Mouse (Mus musculus): Measurements from ENCODE around the gene Tspan4. TPM values are rescaled to one million over a fixed set of nuclear protein-coding genes. Genes with fewer than 3 reads are reported as not detected.

The Tspan4 gene
- polyA plus RNA-seq, 1 experiment from 2014 or later = 39.7 TPM

DNA sequence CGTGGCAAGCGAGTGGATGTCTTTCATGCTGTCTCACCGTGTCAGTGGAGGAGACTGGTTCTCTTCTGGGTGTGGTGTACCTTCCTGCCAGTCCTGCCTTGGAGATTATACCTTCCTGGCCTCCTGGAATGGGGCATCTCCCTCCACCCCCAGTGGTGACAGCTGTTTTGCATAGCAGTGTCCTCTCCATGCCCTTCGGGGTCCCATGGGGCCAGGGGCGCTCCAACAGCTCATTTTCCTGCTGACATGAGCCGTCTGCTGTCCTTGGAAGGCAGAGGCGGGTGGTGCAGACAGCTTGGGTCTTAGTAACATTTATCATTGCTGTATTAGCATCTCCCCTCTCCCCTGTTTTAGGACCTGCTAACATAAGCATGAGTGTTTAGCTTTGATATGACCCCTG, 12.1 kb downstream of the Tspan4 start:
- no peak for ATAC-seq
- H3K4me3 ChIP-seq (ENCODE audit: low read depth, low read length) = no peak overlapping the region
- H3K36me3 ChIP-seq (ENCODE audit: control insufficient read depth, insufficient read depth) = peaks cover 17% of the 10 kb centered on the region; the same call in 1 of the 2 replicates
- no peak overlapping the region for H3K4me2 ChIP-seq (replicated peaks; ENCODE audit: low read depth)
- 81% methylated on average over 7 of the region's 7 CpGs for WGBS
- TF ChIP-seq CTCF (IDR thresholded peaks at IDR 0.05; ENCODE audit: low read depth) = no peak
- peaks cover 12% of the 10 kb centered on the region; the same call in 1 of the 2 replicates for H3K27me3 ChIP-seq (replicated peaks; ENCODE audit: control insufficient read depth, insufficient read depth, low read length)
- no peaks in the 10 kb centered on the region for H3K4me1 ChIP-seq (replicated peaks; ENCODE audit: control insufficient read depth, insufficient read depth, low read length)
- no peak overlapping the region for H3K9ac ChIP-seq (ENCODE audit: low read depth, low read length)
- no peak overlapping the region for H3K27ac ChIP-seq (ENCODE audit: low read depth, low read length)
- H3K9me3 ChIP-seq (ENCODE audit: control insufficient read depth) = no peaks in the 10 kb centered on the region

GRCm38 (mm10) chr7:141491151-141491550, 16.1 kb downstream of the Tspan4 start:
- Histone ChIP-seq H3K27me3 (replicated peaks; ENCODE audit: control insufficient read depth, insufficient read depth, low read length) (no peaks in the 10 kb centered on the region), H3K36me3 (ENCODE audit: control insufficient read depth, insufficient read depth) (peaks cover 39% of the 10 kb centered on the region), H3K9ac (ENCODE audit: low read depth, low read length) (no peak overlapping the region), H3K9me3 (ENCODE audit: control insufficient read depth) (no peaks in the 10 kb centered on the region), H3K27ac (ENCODE audit: low read depth, low read length) (no peak overlapping the region), H3K4me1 (replicated peaks; ENCODE audit: control insufficient read depth, insufficient read depth, low read length) (no peaks in the 10 kb centered on the region), H3K4me3 (ENCODE audit: low read depth, low read length) (no peak overlapping the region), H3K4me2 (replicated peaks; ENCODE audit: low read depth) (no peak overlapping the region)
- 81% methylated on average over 2 of the region's 2 CpGs for WGBS
- no peak for ATAC-seq
- peak; percentile 57 for TF ChIP-seq CTCF (IDR thresholded peaks at IDR 0.05; ENCODE audit: low read depth)

DNA sequence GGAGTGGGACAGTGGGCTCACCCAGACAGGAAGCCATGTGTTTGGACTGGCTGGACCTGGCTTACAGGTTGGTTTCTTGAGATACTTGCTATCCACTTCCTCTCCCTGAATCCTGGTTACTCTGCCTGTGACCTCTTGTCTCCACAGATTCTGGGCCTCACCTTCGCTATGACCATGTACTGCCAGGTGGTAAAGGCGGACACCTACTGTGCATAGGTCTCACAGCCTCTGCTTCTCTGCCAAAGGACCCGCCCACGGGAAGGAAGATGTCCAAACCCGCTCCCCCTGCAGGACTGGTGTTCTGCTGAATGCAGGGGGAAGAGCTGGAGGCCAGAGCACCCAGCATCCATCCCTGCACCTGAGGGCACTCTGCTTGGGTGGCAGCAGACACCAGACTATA, 17.7 kb downstream of the Tspan4 start:
- TF ChIP-seq CTCF (IDR thresholded peaks at IDR 0.05; ENCODE audit: low read depth) = no peak
- no peak overlapping the region for H3K4me2 ChIP-seq (replicated peaks; ENCODE audit: low read depth)

DNA sequence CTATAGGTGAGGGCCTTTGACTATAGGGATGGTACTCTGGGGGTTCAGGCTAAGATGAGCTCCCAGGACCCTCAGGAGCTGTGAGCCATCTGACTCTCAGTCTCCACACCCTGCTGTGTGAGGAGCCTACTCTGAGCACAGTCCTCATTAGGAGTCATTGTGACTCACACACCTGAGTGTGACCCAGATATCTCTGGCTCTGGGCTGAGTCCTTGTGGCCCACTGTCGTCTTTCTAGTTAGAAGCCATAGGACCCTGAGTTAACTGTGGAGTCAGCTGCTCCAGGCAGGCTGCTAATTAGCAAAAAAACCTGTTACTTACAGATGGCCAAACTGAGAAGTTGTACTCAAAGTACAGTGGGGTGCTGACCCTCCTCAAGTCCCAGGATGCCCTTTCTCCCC, 18.7 kb downstream of the Tspan4 start:
- H3K27me3 ChIP-seq (replicated peaks; ENCODE audit: control insufficient read depth, insufficient read depth, low read length) = no peaks in the 10 kb centered on the region
- peaks cover 41% of the 10 kb centered on the region for H3K36me3 ChIP-seq (ENCODE audit: control insufficient read depth, insufficient read depth)
- H3K4me1 ChIP-seq (replicated peaks; ENCODE audit: control insufficient read depth, insufficient read depth, low read length) = no peaks in the 10 kb centered on the region
- no peak overlapping the region for H3K9ac ChIP-seq (ENCODE audit: low read depth, low read length)
- WGBS = 87% methylated on average over 1 of the region's 1 CpGs
- ATAC-seq = no peak
- H3K9me3 ChIP-seq (ENCODE audit: control insufficient read depth) = no peaks in the 10 kb centered on the region
- H3K27ac ChIP-seq (ENCODE audit: low read depth, low read length) = no peak overlapping the region
- H3K4me2 ChIP-seq (replicated peaks; ENCODE audit: low read depth) = no peak overlapping the region
- no peak overlapping the region for H3K4me3 ChIP-seq (ENCODE audit: low read depth, low read length)
- TF ChIP-seq CTCF (IDR thresholded peaks at IDR 0.05; ENCODE audit: low read depth) = no peak

More for the DNA sequence above, 17.7 kb downstream of the Tspan4 start:
- WGBS = 88% methylated on average over 5 of the region's 5 CpGs
- Histone ChIP-seq H3K27me3 (replicated peaks; ENCODE audit: control insufficient read depth, insufficient read depth, low read length) (no peaks in the 10 kb centered on the region), H3K27ac (ENCODE audit: low read depth, low read length) (no peak overlapping the region), H3K36me3 (ENCODE audit: control insufficient read depth, insufficient read depth) (peaks cover 37% of the 10 kb centered on the region), H3K4me3 (ENCODE audit: low read depth, low read length) (no peak overlapping the region), H3K9ac (ENCODE audit: low read depth, low read length) (no peak overlapping the region), H3K4me1 (replicated peaks; ENCODE audit: control insufficient read depth, insufficient read depth, low read length) (no peaks in the 10 kb centered on the region), H3K9me3 (ENCODE audit: control insufficient read depth) (no peaks in the 10 kb centered on the region)
- ATAC-seq = no peak

DNA sequence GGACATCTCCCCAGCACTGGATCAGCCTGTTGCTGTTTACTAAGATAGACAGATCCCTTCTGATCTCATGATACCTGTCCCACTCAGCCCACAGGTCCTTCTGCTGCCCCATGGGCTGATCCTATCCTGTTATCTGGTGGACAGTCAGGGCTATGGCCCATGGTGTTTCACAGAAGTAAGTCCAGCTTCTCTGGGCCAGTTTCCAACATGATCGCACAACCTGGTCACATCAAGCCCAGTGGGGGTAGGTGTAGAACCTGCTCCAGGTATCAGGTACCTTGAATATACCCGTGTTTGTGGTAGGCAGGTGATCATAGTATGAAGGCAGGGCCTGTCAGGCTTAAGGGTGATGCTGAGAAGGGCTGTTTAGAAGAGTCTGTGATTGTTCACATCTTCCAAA, 20.3 kb downstream of the Tspan4 start:
- Histone ChIP-seq H3K36me3 (ENCODE audit: control insufficient read depth, insufficient read depth) (peaks cover 43% of the 10 kb centered on the region), H3K9ac (ENCODE audit: low read depth, low read length) (no peak overlapping the region), H3K4me1 (replicated peaks; ENCODE audit: control insufficient read depth, insufficient read depth, low read length) (no peaks in the 10 kb centered on the region), H3K9me3 (ENCODE audit: control insufficient read depth) (no peaks in the 10 kb centered on the region), H3K27ac (ENCODE audit: low read depth, low read length) (no peak overlapping the region), H3K27me3 (replicated peaks; ENCODE audit: control insufficient read depth, insufficient read depth, low read length) (no peaks in the 10 kb centered on the region), H3K4me3 (ENCODE audit: low read depth, low read length) (no peak overlapping the region), H3K4me2 (replicated peaks; ENCODE audit: low read depth) (no peak overlapping the region)
- 87% methylated on average over 2 of the region's 2 CpGs for WGBS
- no peak for ATAC-seq
- TF ChIP-seq CTCF (IDR thresholded peaks at IDR 0.05; ENCODE audit: low read depth) = no peak

GRCm38 (mm10) chr7:141495940-141496339, 20.9 kb downstream of the Tspan4 start:
- no peak for ATAC-seq
- H3K4me1 ChIP-seq (replicated peaks; ENCODE audit: control insufficient read depth, insufficient read depth, low read length) = no peaks in the 10 kb centered on the region
- H3K9ac ChIP-seq (ENCODE audit: low read depth, low read length) = no peak overlapping the region
- WGBS = 90% methylated on average over 4 of the region's 4 CpGs
- no peak overlapping the region for H3K4me3 ChIP-seq (ENCODE audit: low read depth, low read length)
- no peaks in the 10 kb centered on the region for H3K27me3 ChIP-seq (replicated peaks; ENCODE audit: control insufficient read depth, insufficient read depth, low read length)
- H3K4me2 ChIP-seq (replicated peaks; ENCODE audit: low read depth) = no peak overlapping the region
- peaks cover 40% of the 10 kb centered on the region for H3K36me3 ChIP-seq (ENCODE audit: control insufficient read depth, insufficient read depth)
- no peak for TF ChIP-seq CTCF (IDR thresholded peaks at IDR 0.05; ENCODE audit: low read depth)
- no peaks in the 10 kb centered on the region for H3K9me3 ChIP-seq (ENCODE audit: control insufficient read depth)
- H3K27ac ChIP-seq (ENCODE audit: low read depth, low read length) = no peak overlapping the region

- 92% methylated on average over 3 of the region's 3 CpGs for WGBS
- peaks cover 27% of the 10 kb centered on the region for H3K36me3 ChIP-seq (ENCODE audit: control insufficient read depth, insufficient read depth)
- H3K4me2 ChIP-seq (replicated peaks; ENCODE audit: low read depth) = no peak overlapping the region
- H3K27me3 ChIP-seq (replicated peaks; ENCODE audit: control insufficient read depth, insufficient read depth, low read length) = no peaks in the 10 kb centered on the region
- no peak for TF ChIP-seq CTCF (IDR thresholded peaks at IDR 0.05; ENCODE audit: low read depth)
- no peak overlapping the region for H3K9ac ChIP-seq (ENCODE audit: low read depth, low read length)
- no peak overlapping the region for H3K27ac ChIP-seq (ENCODE audit: low read depth, low read length)
- no peak for ATAC-seq
- H3K4me3 ChIP-seq (ENCODE audit: low read depth, low read length) = no peak overlapping the region
- H3K4me1 ChIP-seq (replicated peaks; ENCODE audit: control insufficient read depth, insufficient read depth, low read length) = no peaks in the 10 kb centered on the region
- H3K9me3 ChIP-seq (ENCODE audit: control insufficient read depth) = no peaks in the 10 kb centered on the region
Observed at GRCm38 (mm10) chr7:141497600-141497999, 22.6 kb downstream of the Tspan4 start.
